Mouse (Mus musculus): Measurements from ENCODE around the gene Nup188.

The Nup188 gene

GRCm38 (mm10) chr2:30386913-30387312, 100.7 kb downstream of the Nup188 start:
- no peak for DNase-seq (ENCODE audit: low spot score)

- DNase-seq (ENCODE audit: low spot score): no peak
Observed at GRCm38 (mm10) chr2:30389000-30389399, 102.8 kb downstream of the Nup188 start.

GRCm38 (mm10) chr2:30392114-30392576, 105.9 kb downstream of the Nup188 start, which contains the start of gene Dolpp1:
Gene Dolpp1 (plus strand): TSS chr2:30392254.
- peak; percentile 98 for DNase-seq (ENCODE audit: low spot score)

GRCm38 (mm10) chr2:30392577-30393369, 106.6 kb downstream of the Nup188 start:
- peak; percentile 86 for DNase-seq (ENCODE audit: low spot score)

GRCm38 (mm10) chr2:30393370-30393656, 107.1 kb downstream of the Nup188 start:
- no peak for DNase-seq (ENCODE audit: low spot score)
